Mouse (Mus musculus) limb, embryonic 14.5 days (tissue): ENCODE measurements around the gene 1810030O07Rik. TPM values are rescaled to one million over a fixed set of nuclear protein-coding genes. Genes with fewer than 3 reads are reported as not detected.

ENCODE experiments used
- ATAC-seq: fragments of 200-750 bp; cut with Nextera tagmentation; 2 replicates; pipeline ENCODE4 v1.8.0; 2017; ENCODE audit warnings: low read depth, moderate number of reproducible peaks, moderate TSS enrichment; ENCODE audit not compliant: low FRiP score
- DNase-seq: peaks from one replicate; pipeline ENCODE4 v3.0.0-alpha.2; 2015; ENCODE audit warnings: low spot score
- H3K27ac ChIP-seq: fragments of 300-500 bp; sonication (generic); replicated peaks from 2 replicates; pipeline ENCODE4 v1.5.1; 2014; ENCODE audit warnings: low read depth, mild to moderate bottlenecking, low read length, moderate library complexity, mixed read lengths
- H3K27me3 ChIP-seq: fragments of 300-500 bp; sonication (generic); 2 replicates; pipeline ENCODE4 v1.6.1; 2014; ENCODE audit warnings: low read length, mixed read lengths; ENCODE audit not compliant: control insufficient read depth, insufficient read depth
- H3K36me3 ChIP-seq: fragments of 300-500 bp; sonication (generic); 2 replicates; pipeline ENCODE4 v1.6.1; 2014; ENCODE audit warnings: mild to moderate bottlenecking, low read length, moderate library complexity, mixed read lengths; ENCODE audit not compliant: control insufficient read depth, insufficient read depth
- H3K4me1 ChIP-seq: fragments of 300-500 bp; sonication (generic); 2 replicates; pipeline ENCODE4 v1.6.1; 2014; ENCODE audit warnings: antibody characterized with exemption, low read length, mixed read lengths; ENCODE audit not compliant: control insufficient read depth, insufficient read depth
- H3K4me2 ChIP-seq: fragments of 300-500 bp; sonication (generic); replicated peaks from 2 replicates; pipeline ENCODE4 v1.6.1; 2014; ENCODE audit warnings: low read depth, mild to moderate bottlenecking, low read length, moderate library complexity; ENCODE audit not compliant: severe bottlenecking
- H3K4me3 ChIP-seq: fragments of 300-500 bp; sonication (generic); replicated peaks from 2 replicates; pipeline ENCODE4 v1.5.1; 2014; ENCODE audit warnings: low read length
- H3K9ac ChIP-seq: fragments of 300-500 bp; sonication (generic); 2 replicates; pipeline ENCODE4 v1.6.1; 2014; ENCODE audit warnings: mild to moderate bottlenecking, low read depth, low read length, moderate library complexity; ENCODE audit not compliant: severe bottlenecking
- H3K9me3 ChIP-seq: fragments of 300-500 bp; sonication (generic); 2 replicates; pipeline ENCODE4 v1.6.1; 2016; ENCODE audit warnings: low read length; ENCODE audit not compliant: control insufficient read depth
- POLR2A ChIP-seq: fragments of 200-500 bp; IDR thresholded peaks from 2 replicates; pipeline ENCODE4 v1.8.0; 2012; ENCODE audit warnings: inconsistent platforms, mild to moderate bottlenecking, moderate library complexity, borderline replicate concordance; ENCODE audit not compliant: insufficient read depth, insufficient read length; ENCODE audit errors: extremely low read depth
- WGBS: fragments of 180-500 bp; shearing (Covaris S2); extraction: QIAGEN DNeasy Blood & Tissue Kit; methylation state at CpG from one replicate; pipeline ENCODE4 v1.1.7; 2014; 5-methylcytosine and 5-hydroxymethylcytosine counted together
- polyA plus RNA-seq, 2 experiments: library from polyadenylated mRNA; depleted of rRNA in 1 of 2; stranded (reverse) in 1 of 2; unstranded in 1 of 2; fragments of >200 nt; fragmentation: Nextera tagmentation in 1 of 2; extraction: Ambion mirVana in 1 of 2; gene quantifications; 2 replicates each; pipeline versions ENCODE4 v1.2.1 to v1.2.3; 2012 to 2014

1810030O07Rik gene
- polyA plus RNA-seq, 2 experiments, result 29.2 to 33.6 TPM

DNA sequence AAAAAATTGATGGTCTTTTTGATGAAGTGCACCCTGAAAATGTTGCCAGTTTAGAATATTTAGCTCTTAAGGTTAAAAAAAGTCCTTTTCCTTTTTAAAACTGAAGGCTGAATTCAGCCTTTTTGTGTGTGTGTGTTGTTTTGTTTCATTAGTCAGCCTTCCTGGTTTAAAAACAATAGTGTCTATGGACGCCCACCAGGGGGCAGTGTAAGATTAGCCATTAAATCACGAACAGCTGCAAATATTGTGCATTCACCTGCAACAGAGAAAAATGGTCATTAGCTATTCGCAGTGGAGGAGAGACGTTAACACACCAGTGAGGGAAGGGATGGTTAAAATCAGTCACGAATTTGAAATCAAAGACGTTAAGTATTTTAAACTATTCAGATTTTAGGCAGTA lies 3.9 kb upstream of the 1810030O07Rik start:
- no peak for ATAC-seq
- 32% methylated on average over 6 of the region's 6 CpGs for WGBS

DNA sequence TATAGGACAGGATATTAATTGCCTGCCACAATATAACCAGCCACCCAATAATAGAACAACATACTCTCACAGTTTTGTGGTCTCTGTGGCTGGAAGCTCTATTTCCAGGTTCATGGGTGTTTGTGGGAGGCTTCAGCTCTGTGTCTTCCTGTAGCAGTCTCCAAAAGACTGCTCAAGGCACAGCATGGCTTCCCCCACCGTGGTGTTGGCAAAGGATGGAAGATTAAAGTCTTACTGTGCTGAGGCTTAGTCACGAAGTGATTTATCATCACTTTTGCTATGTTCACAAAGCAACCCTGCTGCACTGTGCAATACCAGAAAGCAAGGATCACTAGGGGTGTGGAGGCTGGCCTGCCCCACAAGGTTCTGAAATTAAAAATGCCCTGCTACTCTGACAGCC lies 19.6 kb downstream of the 1810030O07Rik start:
- DNase-seq, result no peak
- no peak overlapping the region for H3K4me3 ChIP-seq
- no peak overlapping the region for H3K4me2 ChIP-seq
- H3K27ac ChIP-seq, result no peak overlapping the region
- peaks cover 23% of the 10 kb centered on the region for H3K36me3 ChIP-seq
- TF ChIP-seq POLR2A, result no peak
- 83% methylated on average over 2 of the region's 2 CpGs for WGBS
- no peak for ATAC-seq
- no peaks in the 10 kb centered on the region for H3K4me1 ChIP-seq
- H3K9me3 ChIP-seq, result no peaks in the 10 kb centered on the region
- H3K9ac ChIP-seq, result no peak overlapping the region
- H3K27me3 ChIP-seq, result no peaks in the 10 kb centered on the region

More for the DNA sequence above, 3.9 kb upstream of the 1810030O07Rik start:
- TF ChIP-seq POLR2A, result no peak
- no peak overlapping the region for H3K9ac ChIP-seq
- DNase-seq, result peak; percentile 74
- H3K27ac ChIP-seq, result no peak overlapping the region
- no peak overlapping the region for H3K4me2 ChIP-seq
- H3K36me3 ChIP-seq, result peaks cover 14% of the 10 kb centered on the region
- no peaks in the 10 kb centered on the region for H3K9me3 ChIP-seq
- no peaks in the 10 kb centered on the region; the same call in 1 of the 2 replicates for H3K4me1 ChIP-seq
- no peak overlapping the region for H3K4me3 ChIP-seq
- no peaks in the 10 kb centered on the region for H3K27me3 ChIP-seq

- no peak for ATAC-seq
Measured at GRCm38 (mm10) chrX:12651906-12652305, 21.6 kb downstream of the 1810030O07Rik start.

DNA sequence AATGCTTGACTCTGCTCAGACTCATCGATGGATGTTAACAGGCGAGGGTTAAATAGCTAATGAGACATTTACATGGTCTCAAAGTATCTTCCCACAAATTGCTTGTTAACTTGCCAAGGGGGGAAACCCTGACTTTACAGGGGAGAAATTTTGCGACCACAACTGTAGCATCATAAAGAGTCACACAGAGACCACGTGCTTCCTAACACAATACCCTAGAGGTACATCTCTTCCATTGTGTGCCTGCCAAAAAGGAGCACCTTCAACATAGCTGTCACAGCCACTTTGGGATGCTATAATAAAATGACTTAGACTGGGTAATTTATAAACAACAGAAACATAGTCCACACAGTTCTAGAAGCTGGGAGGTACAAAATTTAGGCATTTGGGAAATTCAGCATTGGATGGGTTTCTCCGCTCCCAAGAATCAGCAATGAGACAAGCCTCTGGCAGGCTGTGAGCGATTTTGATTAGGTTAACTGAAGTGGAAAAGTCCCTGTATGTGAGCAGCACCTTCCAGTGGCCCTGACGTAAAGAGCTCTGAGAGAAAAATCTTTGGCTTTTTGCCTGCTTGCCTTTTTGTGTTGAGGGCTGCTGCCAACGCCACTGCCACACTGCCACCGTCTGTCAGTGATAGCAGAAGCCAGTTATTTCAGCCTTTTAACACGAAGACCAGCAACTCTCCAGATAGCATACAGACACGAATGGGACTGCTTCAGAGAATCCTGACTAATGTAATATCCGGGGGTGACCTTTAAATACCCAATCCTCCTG lies 27.8 kb downstream of the 1810030O07Rik start:
- Histone ChIP-seq H3K9me3 (no peaks in the 10 kb centered on the region), H3K9ac (no peak overlapping the region), H3K4me2 (no peak overlapping the region), H3K36me3 (no peaks in the 10 kb centered on the region), H3K4me3 (no peak overlapping the region), H3K27ac (no peak overlapping the region), H3K27me3 (no peaks in the 10 kb centered on the region), H3K4me1 (no peaks in the 10 kb centered on the region)
- 60% methylated on average over 12 of the region's 12 CpGs for WGBS
- ATAC-seq (no peak), DNase-seq (peak; percentile 21)
- no peak for TF ChIP-seq POLR2A

More at GRCm38 (mm10) chrX:12651906-12652305, 21.6 kb downstream of the 1810030O07Rik start:
- no peak for TF ChIP-seq POLR2A
- Histone ChIP-seq H3K27me3 (no peaks in the 10 kb centered on the region), H3K9ac (no peak overlapping the region), H3K4me1 (no peaks in the 10 kb centered on the region), H3K9me3 (no peaks in the 10 kb centered on the region), H3K27ac (no peak overlapping the region), H3K36me3 (peaks cover 15% of the 10 kb centered on the region; the same call in 1 of the 2 replicates), H3K4me3 (no peak overlapping the region), H3K4me2 (no peak overlapping the region)
- DNase-seq, result no peak
- 86% methylated on average over 16 of the region's 16 CpGs for WGBS

- TF ChIP-seq POLR2A, result no peak
- WGBS, result 76% methylated on average over 2 of the region's 2 CpGs
- Histone ChIP-seq H3K36me3 (no peaks in the 10 kb centered on the region), H3K27me3 (no peaks in the 10 kb centered on the region), H3K27ac (no peak overlapping the region), H3K9ac (no peak overlapping the region), H3K4me1 (no peaks in the 10 kb centered on the region), H3K4me2 (no peak overlapping the region), H3K9me3 (no peaks in the 10 kb centered on the region), H3K4me3 (no peak overlapping the region)
- DNase-seq (no peak), ATAC-seq (no peak)
Measured at GRCm38 (mm10) chrX:12644976-12645375, 28.5 kb downstream of the 1810030O07Rik start.
